Mouse (Mus musculus) E14TG2a.4 (cell line): ENCODE data around the gene Ifrd2.
A peak's percentile ranks its signal among the peaks of the same experiment; 100 is the strongest.

Experiments used
- H3K27me3 ChIP-seq: 2 replicates; pipeline ENCODE4 v1.6.1; 2014; ENCODE audit warnings: low read length, control low read depth; ENCODE audit not compliant: insufficient read depth
- H3K36me3 ChIP-seq: 2 replicates; pipeline ENCODE4 v1.6.1; 2014; ENCODE audit warnings: low read length, control low read depth; ENCODE audit not compliant: insufficient read depth
- H3K4me1 ChIP-seq: replicated peaks from 2 replicates; pipeline ENCODE4 v1.6.1; 2014; ENCODE audit warnings: low read depth, low read length, control low read depth
- H3K4me3 ChIP-seq: replicated peaks from 2 replicates; pipeline ENCODE4 v1.5.1; 2014; ENCODE audit warnings: mild to moderate bottlenecking, low read length
- H3K9me3 ChIP-seq: 2 replicates; pipeline ENCODE4 v1.6.1; 2014; ENCODE audit warnings: low read length, control low read depth
- CTCF ChIP-seq: conservative IDR thresholded peaks from 2 replicates; pipeline ENCODE4 v1.5.1; 2014; ENCODE audit warnings: low read length
- NANOG ChIP-seq: IDR thresholded peaks from 2 replicates; pipeline ENCODE4 v1.6.1; 2014; ENCODE audit warnings: borderline replicate concordance, low read length, mixed read lengths
- POU5F1 ChIP-seq: IDR thresholded peaks from 2 replicates; pipeline ENCODE4 v1.6.1; 2014; ENCODE audit warnings: low read length, borderline replicate concordance

The Ifrd2 gene

GRCm38 (mm10) chr9:107629901-107630425, 42.5 kb downstream of the Ifrd2 start:
- peaks cover 93% of the 10 kb centered on the region for H3K4me1 ChIP-seq
- no peak for TF ChIP-seq NANOG
- no peak for TF ChIP-seq CTCF
- TF ChIP-seq POU5F1, result no peak
- peaks cover 19% of the 10 kb centered on the region for H3K36me3 ChIP-seq

GRCm38 (mm10) chr9:107630576-107630975, 43.1 kb downstream of the Ifrd2 start:
- Histone ChIP-seq H3K4me3 (peak overlapping the region; percentile 88), H3K9me3 (no peaks in the 10 kb centered on the region), H3K4me1 (peaks cover 88% of the 10 kb centered on the region), H3K27me3 (peaks cover 24% of the 10 kb centered on the region), H3K36me3 (peaks cover 19% of the 10 kb centered on the region)
- no peak for TF ChIP-seq NANOG
- peak; percentile 36; the same call in 1 of the 2 replicates for TF ChIP-seq POU5F1

More at GRCm38 (mm10) chr9:107629901-107630425, 42.5 kb downstream of the Ifrd2 start:
- Histone ChIP-seq H3K4me3 (peak overlapping the region; percentile 68), H3K9me3 (no peaks in the 10 kb centered on the region), H3K27me3 (peaks cover 24% of the 10 kb centered on the region)

- Histone ChIP-seq H3K9me3 (no peaks in the 10 kb centered on the region), H3K4me3 (peak overlapping the region; percentile 88), H3K36me3 (peaks cover 19% of the 10 kb centered on the region), H3K27me3 (peaks cover 24% of the 10 kb centered on the region), H3K4me1 (peaks cover 88% of the 10 kb centered on the region)
- TF ChIP-seq POU5F1 (no peak), CTCF (no peak), NANOG (no peak)
Measured at GRCm38 (mm10) chr9:107631311-107631826, 43.9 kb downstream of the Ifrd2 start.

- Histone ChIP-seq H3K36me3 (peaks cover 19% of the 10 kb centered on the region), H3K4me1 (peaks cover 88% of the 10 kb centered on the region), H3K9me3 (no peaks in the 10 kb centered on the region), H3K4me3 (peak overlapping the region; percentile 88), H3K27me3 (peaks cover 24% of the 10 kb centered on the region)
- TF ChIP-seq POU5F1, result no peak
Measured at GRCm38 (mm10) chr9:107631861-107632260, 44.4 kb downstream of the Ifrd2 start.

GRCm38 (mm10) chr9:107632478-107632877, 45.0 kb downstream of the Ifrd2 start:
- Histone ChIP-seq H3K4me3 (peak overlapping the region; percentile 88), H3K27me3 (peaks cover 24% of the 10 kb centered on the region), H3K36me3 (peaks cover 19% of the 10 kb centered on the region), H3K9me3 (no peaks in the 10 kb centered on the region), H3K4me1 (peaks cover 88% of the 10 kb centered on the region)
- TF ChIP-seq NANOG (no peak), POU5F1 (no peak), CTCF (no peak)

- peak overlapping the region; percentile 88 for H3K4me3 ChIP-seq
- H3K36me3 ChIP-seq, result peaks cover 15% of the 10 kb centered on the region
- H3K4me1 ChIP-seq, result peaks cover 81% of the 10 kb centered on the region
- TF ChIP-seq NANOG (no peak), CTCF (no peak), POU5F1 (no peak)
- peaks cover 24% of the 10 kb centered on the region for H3K27me3 ChIP-seq
- H3K9me3 ChIP-seq, result no peaks in the 10 kb centered on the region
Measured at GRCm38 (mm10) chr9:107633091-107633660, 45.7 kb downstream of the Ifrd2 start.

GRCm38 (mm10) chr9:107633661-107634405, 46.4 kb downstream of the Ifrd2 start:
- peaks cover 74% of the 10 kb centered on the region for H3K4me1 ChIP-seq
- H3K9me3 ChIP-seq, result no peaks in the 10 kb centered on the region
- peaks cover 24% of the 10 kb centered on the region for H3K27me3 ChIP-seq
- peaks cover 15% of the 10 kb centered on the region for H3K36me3 ChIP-seq
- H3K4me3 ChIP-seq, result peak overlapping the region; percentile 88
- no peak for TF ChIP-seq CTCF
- no peak for TF ChIP-seq POU5F1
- no peak for TF ChIP-seq NANOG

GRCm38 (mm10) chr9:107634406-107635278, 47.2 kb downstream of the Ifrd2 start:
- TF ChIP-seq POU5F1, result no peak
- TF ChIP-seq CTCF, result no peak
- no peak for TF ChIP-seq NANOG
- H3K36me3 ChIP-seq, result peaks cover 15% of the 10 kb centered on the region
- peak overlapping the region; percentile 88 for H3K4me3 ChIP-seq
- no peaks in the 10 kb centered on the region for H3K9me3 ChIP-seq
- peaks cover 24% of the 10 kb centered on the region for H3K27me3 ChIP-seq
- H3K4me1 ChIP-seq, result peaks cover 66% of the 10 kb centered on the region
